ENCODE assay signal across 11 mouse cellular contexts in genomic region chr6:7799969-7800368, GRCm38 (mm10). TPM values are rescaled to one million over a fixed set of nuclear protein-coding genes. Genes with fewer than 3 reads are reported as not detected.
DNase-seq lines count a peak whose midpoint lies in the region; ATAC-seq and TF ChIP-seq lines count a peak whose summit lies in the region.
"Had no signal": no experiment of that assay in that cellular context is flagged by ENCODE, and none has a peak within 500 bp of the region (broad histone marks: within the 10 kb centered on the region; RNA-seq: fewer than 3 reads in every experiment).

No protein-coding gene starts in this region.

- TF ChIP-seq CTCF in kidney, adult 2 months (conservative IDR thresholded peaks at IDR 0.05; ENCODE audit: insufficient read depth, insufficient read length, low read depth, low read length), result no peak
- TF ChIP-seq CTCF in gastrocnemius, adult 2 months (IDR thresholded peaks at IDR 0.05), result no peak
- no peak for TF ChIP-seq CTCF in lung, embryonic 14.5 days (IDR thresholded peaks at IDR 0.05; ENCODE audit: low read depth)
- TF ChIP-seq CTCF in forebrain, postnatal 0 days (IDR thresholded peaks at IDR 0.05; ENCODE audit: low read depth), result no peak

- intact Hi-C loops in gastrocnemius, adult 2 months (cut with DNase I), result no loop called here
- intact Hi-C loops in left cerebral cortex, postnatal 10 days (cut with DNase I), result no loop called here

- H3K27ac ChIP-seq in kidney, adult 2 months (ENCODE audit: insufficient read depth, low read depth, low read length), result no peak overlapping the region
- peak overlapping the region; percentile 43 for H3K27ac ChIP-seq in gastrocnemius, adult 2 months
- H3K27ac ChIP-seq in lung, embryonic 14.5 days (ENCODE audit: low read depth), result no peak overlapping the region
- no peak overlapping the region for H3K27ac ChIP-seq in forebrain, embryonic 12.5 days
- H3K27ac ChIP-seq in forebrain, postnatal 0 days (ENCODE audit: low read depth, low read length), result no peak overlapping the region
- H3K27ac ChIP-seq: liver, embryonic 14.5 days; stomach, embryonic 15.5 days had no signal

- no peaks in the 10 kb centered on the region for H3K9me3 ChIP-seq in lung, embryonic 14.5 days (ENCODE audit: low read depth, low read length)
- no peaks in the 10 kb centered on the region for H3K9me3 ChIP-seq in forebrain, embryonic 12.5 days
- no peaks in the 10 kb centered on the region for H3K9me3 ChIP-seq in forebrain, postnatal 0 days (ENCODE audit: low read length)
- H3K9me3 ChIP-seq: stomach, embryonic 15.5 days had no signal

- no peak overlapping the region for H3K9ac ChIP-seq in lung, embryonic 14.5 days
- no peak overlapping the region for H3K9ac ChIP-seq in forebrain, embryonic 12.5 days
- no peak overlapping the region for H3K9ac ChIP-seq in forebrain, postnatal 0 days
- H3K9ac ChIP-seq: liver, embryonic 14.5 days; stomach, embryonic 15.5 days had no signal

- DNase-seq in kidney, adult 2 months, result peak; percentile 50
- DNase-seq in kidney, adult 18-20 months, result no peak
- peak; percentile 85 for DNase-seq in NIH3T3 (ENCODE audit: low read depth)
- DNase-seq in gastrocnemius, adult 2 months, result peak; percentile 80
- peak; percentile 21 for DNase-seq in lung, embryonic 14.5 days
- no peak for DNase-seq in left cerebral cortex, postnatal 10 days (ENCODE audit: extremely low spot score in 1 of 2, low spot score in 2 of 2)
- DNase-seq in forebrain, postnatal 0 days, result no peak
- DNase-seq: retina, postnatal 1 day had no signal

- ATAC-seq in lung, embryonic 14.5 days (ENCODE audit: insufficient read depth), result no peak
- ATAC-seq in forebrain, embryonic 12.5 days (ENCODE audit: low FRiP score), result no peak
- ATAC-seq in forebrain, postnatal 0 days, result no peak

- WGBS in kidney, adult 2 months, result 64% methylated on average over 6 of the region's 6 CpGs
- WGBS in lung, embryonic 14.5 days, result 70% methylated on average over 6 of the region's 6 CpGs
- WGBS in forebrain, embryonic 12.5 days, result 78% methylated on average over 6 of the region's 6 CpGs
- WGBS in forebrain, postnatal 0 days, result 63% methylated on average over 6 of the region's 6 CpGs

- no peaks in the 10 kb centered on the region for H3K27me3 ChIP-seq in kidney, adult 2 months (replicated peaks; ENCODE audit: control insufficient read depth, insufficient read depth, low read length)
- H3K27me3 ChIP-seq in lung, embryonic 14.5 days (ENCODE audit: insufficient read depth, low read length), result no peaks in the 10 kb centered on the region
- no peaks in the 10 kb centered on the region for H3K27me3 ChIP-seq in forebrain, embryonic 12.5 days
- no peaks in the 10 kb centered on the region for H3K27me3 ChIP-seq in forebrain, postnatal 0 days (ENCODE audit: insufficient read depth, low read length)
- H3K27me3 ChIP-seq: stomach, embryonic 15.5 days had no signal

- no peaks in the 10 kb centered on the region for H3K36me3 ChIP-seq in kidney, adult 2 months (ENCODE audit: control insufficient read depth, insufficient read depth, low read length)
- H3K36me3 ChIP-seq in lung, embryonic 14.5 days (ENCODE audit: insufficient read depth), result no peaks in the 10 kb centered on the region
- H3K36me3 ChIP-seq in forebrain, embryonic 12.5 days (replicated peaks), result no peaks in the 10 kb centered on the region
- no peaks in the 10 kb centered on the region for H3K36me3 ChIP-seq in forebrain, postnatal 0 days (ENCODE audit: insufficient read depth)
- H3K36me3 ChIP-seq: stomach, embryonic 15.5 days had no signal

- no peak overlapping the region for H3K4me3 ChIP-seq in kidney, adult 2 months (ENCODE audit: insufficient read depth, low read depth, low read length)
- no peak overlapping the region for H3K4me3 ChIP-seq in gastrocnemius, adult 2 months
- no peak overlapping the region for H3K4me3 ChIP-seq in lung, embryonic 14.5 days (ENCODE audit: low read depth, low read length)
- no peak overlapping the region for H3K4me3 ChIP-seq in forebrain, embryonic 12.5 days (replicated peaks)
- no peak overlapping the region for H3K4me3 ChIP-seq in forebrain, postnatal 0 days (ENCODE audit: low read depth, low read length)
- H3K4me3 ChIP-seq: stomach, embryonic 15.5 days had no signal

- H3K4me1 ChIP-seq in kidney, adult 2 months (ENCODE audit: control insufficient read depth, insufficient read depth, low read length), result no peaks in the 10 kb centered on the region
- no peaks in the 10 kb centered on the region for H3K4me1 ChIP-seq in lung, embryonic 14.5 days (ENCODE audit: insufficient read depth)
- no peaks in the 10 kb centered on the region for H3K4me1 ChIP-seq in forebrain, embryonic 12.5 days
- H3K4me1 ChIP-seq in forebrain, postnatal 0 days (ENCODE audit: insufficient read depth), result no peaks in the 10 kb centered on the region
- H3K4me1 ChIP-seq: stomach, embryonic 15.5 days had no signal

- H3K4me2 ChIP-seq in lung, embryonic 14.5 days, result no peak overlapping the region
- H3K4me2 ChIP-seq in forebrain, embryonic 12.5 days, result no peak overlapping the region
- H3K4me2 ChIP-seq in forebrain, postnatal 0 days (ENCODE audit: low read depth), result no peak overlapping the region
- H3K4me2 ChIP-seq: stomach, embryonic 15.5 days had no signal

- no peak for TF ChIP-seq POLR2A in kidney, adult 2 months (IDR thresholded peaks at IDR 0.05; ENCODE audit: low read depth, low read length)

RNA-seq across cellular contexts. Expression of gene C1galt1, which starts 44.7 kb away (rescaled TPM):
- 5.5 and 7.5 TPM in 2 replicates for polyA plus RNA-seq in kidney, adult 2 months (2012; rRNA removed)
- total RNA-seq in gastrocnemius, adult 2 months (2021), result 10 to 100 TPM; 14.7 to 17.5 TPM
- polyA plus RNA-seq in lung, embryonic 14.5 days (2014; fragmentation: Nextera tagmentation; extraction: Ambion mirVana), result 4.7 and 5.6 TPM in 2 replicates
- 10 to 100 TPM; 16.7 to 19.0 TPM for total RNA-seq in left cerebral cortex, postnatal 10 days (2021)
- polyA plus RNA-seq in forebrain, embryonic 12.5 days (2016; fragmentation: Nextera tagmentation; extraction: Ambion mirVana), result 1.7 and 1.9 TPM in 2 replicates
- total RNA-seq in forebrain, postnatal 0 days (2014; rRNA removed), result 14.2 and 18.2 TPM in 2 replicates
- polyA plus RNA-seq in forebrain, postnatal 0 days (2015; fragmentation: Nextera tagmentation; extraction: Ambion mirVana), result 1.1 and 1.7 TPM in 2 replicates

Comparison
In these comparisons a context has a peak if more than half of its experiments do, and no peak if none do; other contexts are left out.
1. DNase-seq: peak in kidney, adult 2 months (single experiment), NIH3T3 (single experiment), gastrocnemius, adult 2 months (single experiment) and lung, embryonic 14.5 days (single experiment); none in kidney, adult 18-20 months (single experiment), left cerebral cortex, postnatal 10 days (0 of 2) and forebrain, postnatal 0 days (single experiment).